14 mouse cellular contexts compared by ENCODE assay signal in the genomic region with DNA sequence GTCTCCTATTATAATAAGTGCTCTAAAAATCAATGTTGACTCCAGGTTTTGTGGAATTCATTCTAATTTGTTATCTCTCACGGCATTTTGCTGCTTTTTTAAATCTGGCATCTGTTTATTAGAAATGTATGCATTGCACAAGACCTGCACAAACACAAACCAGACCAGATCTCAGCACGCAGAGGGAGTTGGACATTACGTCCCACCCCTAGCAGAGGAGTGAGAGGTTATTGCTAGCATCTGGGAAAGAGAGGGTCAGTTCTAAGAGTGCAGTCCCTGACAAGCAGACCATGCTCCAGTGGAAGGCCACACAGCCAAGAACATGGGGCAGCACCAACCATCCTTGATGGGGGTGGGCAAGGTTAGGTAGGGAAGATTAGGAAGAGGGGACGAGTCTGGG.
"Had no signal": no experiment of that assay in that cellular context is flagged by ENCODE, and none has a peak within 500 bp of the region (broad histone marks: within the 10 kb centered on the region; RNA-seq: fewer than 3 reads in every experiment).

No protein-coding gene starts in this region.

- DNase-seq: lung, adult 18-20 months; lung, embryonic 14.5 days; lung, postnatal 10 days; lung, postnatal 4 days; right cerebral cortex, postnatal 14 days; thymus, adult 2 months; thymus, postnatal 25 days; thymus, postnatal 4 days had no signal

- H3K4me2 ChIP-seq: lung, embryonic 14.5 days; midbrain, embryonic 12.5 days; neural tube, embryonic 12.5 days; stomach, embryonic 15.5 days had no signal

- H3K4me3 ChIP-seq: midbrain, embryonic 10.5 days; midbrain, embryonic 12.5 days; neural tube, embryonic 12.5 days; stomach, embryonic 15.5 days had no signal

- H3K27ac ChIP-seq: liver, embryonic 14.5 days; midbrain, embryonic 10.5 days; neural tube, embryonic 12.5 days; stomach, embryonic 15.5 days; stomach, postnatal 0 days had no signal

- H3K4me1 ChIP-seq: midbrain, embryonic 12.5 days; neural tube, embryonic 12.5 days had no signal

- H3K27me3 ChIP-seq: midbrain, embryonic 12.5 days; neural tube, embryonic 12.5 days; stomach, embryonic 15.5 days had no signal

- H3K9ac ChIP-seq: liver, embryonic 14.5 days; lung, embryonic 14.5 days; midbrain, embryonic 12.5 days; neural tube, embryonic 12.5 days; stomach, embryonic 15.5 days had no signal

- H3K9me3 ChIP-seq: midbrain, embryonic 10.5 days; midbrain, embryonic 12.5 days; neural tube, embryonic 12.5 days; stomach, embryonic 15.5 days had no signal
